Mouse (Mus musculus): ENCODE measurements at regions not wholly inside any gene's neighbourhood (a gene's known extent, or its start where the extent isn't known, plus 50 kb on each side); places are given as distances from the start of the nearest gene placed in this dataset.

GRCm38 (mm10) chr15:61541643-61542042, 618.8 kb upstream of the A1bg start:
- TF ChIP-seq GATA1 (IDR thresholded peaks at IDR 0.05; ENCODE audit: borderline replicate concordance, low read length) (no peak), FLI1 (IDR thresholded peaks at IDR 0.05; ENCODE audit: low read length) (no peak)

Measured in megakaryocyte, embryonic 14.5 days (primary cell).